Mouse (Mus musculus) inflammation-experienced regulatory T-cells (primary cell): ENCODE results near the gene Ripor1. TPM values are rescaled to one million over a fixed set of nuclear protein-coding genes. Genes with fewer than 3 reads are reported as not detected.

Source experiments
- polyA plus RNA-seq, 2 experiments: library from polyadenylated mRNA; unstranded; fragments of 100-300 nt; shearing (Covaris generic); gene quantifications; one replicate each; pipeline ENCODE4 v1.2.1; 2017

The Ripor1 gene
- 10 to 100 TPM; 16.6 to 18.0 TPM for polyA plus RNA-seq

DNA sequence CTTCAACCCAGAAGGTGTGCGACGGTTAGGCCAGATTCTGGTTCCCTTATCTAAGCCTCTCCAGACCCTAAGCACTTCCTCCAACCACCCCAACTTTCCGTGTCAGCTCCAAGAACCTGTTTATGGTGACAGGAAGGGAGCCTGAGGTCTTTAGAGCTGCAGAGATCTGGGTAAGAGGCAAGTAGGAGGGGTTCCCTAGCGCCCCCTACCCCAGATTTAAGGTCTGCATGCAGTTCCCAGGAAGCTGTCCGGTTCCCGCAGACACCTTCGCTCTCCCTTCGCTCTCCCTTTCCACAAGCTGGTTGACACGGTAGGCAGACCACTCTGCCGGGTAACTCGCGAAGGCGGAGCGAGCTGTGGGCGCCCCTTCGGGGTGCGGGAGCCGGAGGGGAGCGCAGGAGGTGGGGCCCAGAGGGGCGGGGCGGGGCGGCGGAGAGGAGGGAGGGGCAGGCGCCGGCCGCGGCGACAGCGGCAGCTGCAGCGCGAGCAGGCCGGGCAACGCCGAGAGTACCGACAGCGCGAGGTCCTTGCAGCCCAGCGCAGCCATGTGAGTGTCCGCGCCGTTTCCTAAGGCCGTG lies at the start of gene Ripor1:
Ripor1 (plus strand) TSS at position 452 of the 578 bp plus-strand sequence.

DNA sequence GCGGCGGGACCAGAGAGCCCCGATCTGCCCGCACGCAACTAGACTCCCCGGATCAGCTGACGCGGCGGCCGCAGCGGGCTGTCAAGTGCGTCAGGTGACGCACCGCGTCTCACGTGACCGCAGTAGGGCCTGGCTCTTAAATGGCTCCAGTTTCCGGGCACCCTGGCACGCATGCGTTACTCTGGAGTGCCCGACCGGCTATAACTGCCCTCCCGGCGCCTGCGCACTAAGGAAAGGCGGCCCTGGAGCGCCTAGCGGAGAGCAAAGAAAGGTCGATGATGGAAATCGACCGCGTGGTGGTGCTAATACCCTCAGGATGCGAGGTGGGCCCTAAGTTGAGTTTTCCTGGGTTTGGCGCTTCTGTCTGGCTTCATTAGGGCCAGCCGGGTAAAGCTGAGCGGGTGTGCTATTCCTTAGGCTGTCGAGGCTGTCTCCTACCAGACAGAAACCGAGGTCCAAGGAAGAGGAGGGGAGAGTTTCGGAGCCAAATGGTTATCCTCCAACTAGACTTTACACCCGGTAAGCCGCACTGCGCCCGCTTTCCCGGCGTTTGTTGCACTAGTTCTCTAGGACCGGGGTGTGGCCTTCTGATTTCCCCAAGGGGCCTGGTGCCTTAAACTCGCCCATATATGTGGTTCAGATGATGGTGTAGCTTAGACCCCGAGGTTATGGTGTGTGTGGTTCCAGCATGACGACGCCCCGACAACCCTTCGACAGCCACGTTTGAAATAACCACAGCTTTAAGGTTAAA lies 38.9 kb upstream of the Ripor1 start, which contains the start of gene Atp6v0d1:
Atp6v0d1 (minus strand) TSS at position 96 of the 751 bp plus-strand sequence.

DNA sequence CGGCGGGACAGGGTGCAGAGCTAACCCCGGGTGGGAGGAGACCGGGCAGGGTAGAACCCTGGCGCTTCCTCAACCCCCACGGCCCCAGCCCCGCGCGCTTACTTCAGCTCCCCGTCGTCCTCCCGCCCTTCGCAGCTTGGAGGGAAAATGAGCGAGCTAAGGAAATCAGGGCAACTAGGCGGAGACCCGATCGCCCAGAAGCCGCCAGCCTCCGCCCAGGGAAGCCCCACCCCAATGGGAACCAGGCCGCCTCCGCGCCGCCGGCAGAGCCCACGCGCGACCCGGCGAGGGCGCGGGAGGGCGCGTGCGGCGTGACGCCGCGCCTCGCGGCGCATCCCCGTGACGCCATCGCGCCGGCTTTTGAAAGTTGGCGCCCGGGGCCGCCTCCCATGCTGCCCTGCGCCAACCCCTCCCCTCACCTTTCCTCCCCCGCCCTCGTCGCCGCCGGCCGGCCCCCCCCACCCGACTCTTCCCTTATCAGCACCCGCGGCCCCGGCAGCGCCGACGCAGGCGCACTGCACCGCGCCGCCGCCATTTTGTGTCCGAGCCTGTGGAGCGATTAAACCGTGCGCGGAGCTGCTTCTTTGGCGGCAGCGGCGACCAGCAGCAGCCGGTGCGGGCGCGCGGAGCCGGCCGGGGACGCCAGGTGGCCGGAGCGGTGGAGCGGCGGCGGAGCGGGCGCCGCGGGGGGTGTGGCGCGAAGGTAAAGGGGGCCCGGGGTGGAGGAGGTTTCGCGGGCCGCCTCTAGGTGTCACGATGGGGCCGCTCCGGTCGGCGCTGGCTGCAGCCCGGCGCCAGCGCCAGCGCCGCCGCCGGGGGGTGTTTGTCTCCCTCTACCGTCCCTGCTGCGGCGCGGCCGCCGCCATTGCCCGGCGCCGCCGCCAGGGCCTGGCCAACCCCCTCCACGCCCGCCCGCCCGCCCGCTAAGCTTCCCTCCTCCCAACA lies 31.2 kb downstream of the Ripor1 start, which contains the start of gene Ctcf:
Ctcf (plus strand) TSS at position 551 of the 945 bp plus-strand sequence.

DNA sequence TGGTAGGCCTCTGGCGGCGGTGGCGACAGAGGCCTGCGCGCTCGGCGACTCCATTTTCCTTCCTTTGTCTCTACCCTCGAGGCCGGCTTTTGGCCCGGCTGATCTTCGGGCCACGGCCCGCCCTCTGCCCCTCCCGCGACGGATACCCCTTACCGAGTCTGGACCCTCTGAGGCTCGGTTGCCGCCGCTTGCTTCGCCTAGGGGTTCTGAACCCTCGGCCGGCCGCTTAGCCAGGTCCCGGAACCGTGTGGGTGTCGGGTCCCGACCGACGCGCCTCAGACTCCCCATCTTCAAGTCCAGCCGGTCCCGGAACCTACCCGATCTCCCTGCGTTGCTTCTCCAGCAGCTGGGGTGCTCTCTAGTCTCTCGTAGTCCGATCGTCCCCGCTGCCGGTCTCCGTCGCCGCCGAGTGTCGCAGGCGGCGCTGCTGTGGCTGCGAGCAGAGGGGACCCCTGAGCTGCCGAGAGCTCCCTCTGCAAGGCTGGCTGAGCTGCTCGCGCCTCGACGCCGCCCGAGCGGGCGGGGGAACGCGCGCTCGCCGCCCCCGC lies 32.0 kb downstream of the Ripor1 start, which contains the start of gene Agrp:
Agrp (minus strand) TSS at position 431 of the 548 bp plus-strand sequence.

Other genes with a start within 250 kb of the Ripor1 start
- 1 to 10 TPM in 1 of 2 experiments, not detected in 1; 1.1 TPM for gene Plekhg4, start 232.0 kb upstream of the Ripor1 start, polyA plus RNA-seq
- 1 to 10 TPM in 1 of 2 experiments, under 1 TPM in 1; 0.65 to 1.3 TPM for gene Kctd19, start 191.8 kb upstream of the Ripor1 start, polyA plus RNA-seq
- under 1 TPM in 1 of 2 experiments, not detected in 1; 0.53 TPM for gene Lrrc36, start 191.7 kb upstream of the Ripor1 start, polyA plus RNA-seq
- under 1 TPM in 1 of 2 experiments, not detected in 1; 0.64 TPM for gene Tppp3, start 133.7 kb upstream of the Ripor1 start, polyA plus RNA-seq
- gene Zdhhc1, start 108.4 kb upstream of the Ripor1 start, polyA plus RNA-seq: 1 to 10 TPM; 4.3 to 6.1 TPM
- gene Hsd11b2, start 86.5 kb upstream of the Ripor1 start, polyA plus RNA-seq: not detected
- gene Atp6v0d1, start 39.2 kb upstream of the Ripor1 start, polyA plus RNA-seq: 10 to 100 TPM; 38.3 to 39.1 TPM
- 100 to 1,000 TPM; 182 to 192 TPM for gene Ctcf, start 31.3 kb downstream of the Ripor1 start, polyA plus RNA-seq
- gene Agrp, start 32.1 kb downstream of the Ripor1 start, polyA plus RNA-seq: 1 to 10 TPM in 1 of 2 experiments, under 1 TPM in 1; 0.44 to 1.4 TPM
- gene Carmil2, start 81.0 kb downstream of the Ripor1 start, polyA plus RNA-seq: 100 to 1,000 TPM; 122 to 131 TPM
- 10 to 100 TPM; 70.3 to 83.0 TPM for gene Acd, start 95.8 kb downstream of the Ripor1 start, polyA plus RNA-seq
- 10 to 100 TPM in 1 of 2 experiments, 1 to 10 TPM in 1; 7.6 to 16.7 TPM for gene Pard6a, start 95.9 kb downstream of the Ripor1 start, polyA plus RNA-seq
- under 1 TPM in 1 of 2 experiments, not detected in 1; 0.23 TPM for gene 4933405L10Rik, start 102.4 kb downstream of the Ripor1 start, polyA plus RNA-seq
- 1 to 10 TPM; 3.6 to 4.3 TPM for gene Enkd1, start 103.0 kb downstream of the Ripor1 start, polyA plus RNA-seq
- 1 to 10 TPM; 6.5 to 7.5 TPM for gene Gfod2, start 153.4 kb downstream of the Ripor1 start, polyA plus RNA-seq
- 10 to 100 TPM; 19.4 to 27.8 TPM for gene Ranbp10, start 222.1 kb downstream of the Ripor1 start, polyA plus RNA-seq
- gene Tsnaxip1, start 222.5 kb downstream of the Ripor1 start, polyA plus RNA-seq: 1 to 10 TPM; 1.1 to 1.7 TPM
- 10 to 100 TPM; 15.3 to 15.7 TPM for gene Cenpt, start 248.0 kb downstream of the Ripor1 start, polyA plus RNA-seq
- gene Thap11, start 249.9 kb downstream of the Ripor1 start, polyA plus RNA-seq: 10 to 100 TPM; 30.3 to 37.3 TPM